Mouse (Mus musculus) kidney, adult 11 months (tissue): ENCODE measurements at regions not wholly inside any gene's neighbourhood (a gene's known extent, or its start where the extent isn't known, plus 50 kb on each side); places are given as distances from the start of the nearest gene placed in this dataset.

Experiments used
- DNase-seq: peaks from one replicate; pipeline ENCODE4 v3.0.0; 2022

DNA sequence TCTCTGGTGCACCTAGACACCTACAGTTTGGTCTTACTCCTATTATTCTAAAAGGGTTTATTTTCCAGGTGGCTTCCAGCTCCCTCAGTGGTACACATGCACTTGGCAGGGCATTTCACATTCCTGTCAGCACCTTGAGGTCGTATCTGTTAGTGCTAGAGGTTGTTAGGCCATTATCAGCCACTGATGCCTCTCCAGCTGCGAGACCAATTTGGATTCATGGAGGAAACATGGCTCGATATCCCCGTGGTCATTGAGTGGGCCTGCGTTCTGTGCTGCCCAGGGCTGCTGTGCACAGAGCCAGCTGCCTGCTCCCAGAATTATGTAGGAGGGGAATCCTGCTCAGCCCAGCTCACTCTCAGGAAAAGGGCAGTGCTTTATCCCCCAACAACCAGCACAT, 60.1 kb upstream of the Irx1 start:
- no peak for DNase-seq

- no peak for DNase-seq
These were observed 80.5 kb upstream of the Irx1 start for GRCm38 (mm10) chr13:72043930-72044470.

GRCm38 (mm10) chr13:72056469-72056868, 92.9 kb upstream of the Irx1 start:
- no peak for DNase-seq

GRCm38 (mm10) chr13:72061659-72062058, 98.1 kb upstream of the Irx1 start:
- DNase-seq, result no peak

DNA sequence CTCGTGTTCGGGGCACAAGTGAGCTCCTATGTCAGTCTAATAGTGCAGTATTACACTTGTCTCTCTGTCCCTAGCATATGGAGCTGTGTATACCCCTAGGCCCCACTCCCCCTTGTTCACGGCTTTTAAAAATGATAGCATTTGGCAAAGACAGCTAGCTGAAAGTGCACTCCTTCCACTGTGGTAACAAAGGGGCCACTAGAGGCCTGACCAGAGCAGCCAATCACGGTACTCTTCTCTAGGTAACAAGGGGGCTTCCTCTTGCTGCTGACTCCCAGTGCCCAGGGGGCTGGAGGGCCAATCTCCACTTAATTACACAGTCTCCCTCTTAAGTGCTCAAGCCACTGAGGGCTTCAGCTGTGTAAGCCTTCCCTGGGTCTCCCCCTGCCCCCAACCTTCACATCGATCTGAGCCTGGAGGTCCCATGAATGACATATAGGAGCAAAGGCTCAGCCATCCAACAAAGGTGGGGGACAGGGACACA, 99.8 kb upstream of the Irx1 start:
- DNase-seq, result no peak

DNA sequence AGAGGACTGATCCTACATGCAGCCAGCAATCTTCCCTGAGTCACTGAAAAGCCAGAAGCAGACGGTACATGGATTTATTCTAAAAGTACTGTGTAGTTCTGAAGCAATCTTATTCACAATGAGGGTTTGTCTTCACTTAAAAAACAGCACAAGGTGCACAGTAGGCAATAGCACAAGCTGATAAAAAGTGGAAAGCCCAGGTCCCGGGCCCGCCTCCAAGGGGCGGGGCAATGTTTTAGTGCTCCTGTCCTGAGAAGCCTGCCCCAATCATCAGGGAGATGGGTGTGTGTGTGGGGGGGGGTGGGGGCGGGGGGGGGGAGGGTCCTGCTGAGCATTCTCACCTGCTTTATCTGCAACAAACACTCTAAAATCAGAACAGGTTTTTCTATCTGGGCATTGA, 133.1 kb upstream of the Irx1 start:
- no peak for DNase-seq

- DNase-seq, result no peak
These were observed 133.7 kb upstream of the Irx1 start for GRCm38 (mm10) chr13:72097268-72097667.

DNA sequence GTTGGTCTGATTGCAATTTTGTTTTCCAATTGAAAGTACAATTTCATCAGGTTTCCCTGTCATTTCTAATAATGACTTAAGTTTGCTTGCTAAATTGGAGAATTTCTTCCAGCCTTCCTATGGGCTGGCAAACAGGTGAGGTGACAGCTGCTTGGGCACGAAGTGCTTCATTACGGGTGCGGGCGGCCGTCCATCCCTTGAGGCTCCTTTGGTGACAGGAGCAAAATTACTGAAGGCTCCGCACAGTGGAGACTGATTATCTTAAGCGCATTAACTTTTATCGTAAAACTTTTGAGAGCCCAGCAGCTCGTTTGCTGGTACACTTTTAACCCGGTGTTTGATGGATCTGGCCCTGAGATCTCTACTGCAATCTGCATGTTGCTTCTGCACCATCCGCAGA, 134.3 kb upstream of the Irx1 start:
- DNase-seq, result no peak

DNA sequence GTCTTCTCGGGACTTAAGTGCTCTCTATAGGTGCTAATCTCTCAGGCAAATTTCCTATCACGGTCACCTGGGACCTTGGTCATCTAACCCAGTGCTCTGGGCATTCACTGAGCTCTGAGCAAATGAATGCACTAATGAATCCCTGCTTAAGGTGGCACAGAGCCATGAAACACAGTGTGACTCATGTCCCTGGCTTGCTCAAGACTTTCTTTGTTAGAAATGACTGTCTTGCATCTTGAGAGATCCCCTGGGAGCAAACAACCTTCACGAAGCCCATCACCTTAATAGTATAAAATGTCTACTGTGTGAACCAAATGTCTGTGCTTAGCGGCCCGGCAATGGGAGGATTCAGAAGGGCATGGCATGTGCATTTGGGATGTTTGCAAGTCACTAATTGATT, 137.2 kb upstream of the Irx1 start:
- DNase-seq, result no peak

DNA sequence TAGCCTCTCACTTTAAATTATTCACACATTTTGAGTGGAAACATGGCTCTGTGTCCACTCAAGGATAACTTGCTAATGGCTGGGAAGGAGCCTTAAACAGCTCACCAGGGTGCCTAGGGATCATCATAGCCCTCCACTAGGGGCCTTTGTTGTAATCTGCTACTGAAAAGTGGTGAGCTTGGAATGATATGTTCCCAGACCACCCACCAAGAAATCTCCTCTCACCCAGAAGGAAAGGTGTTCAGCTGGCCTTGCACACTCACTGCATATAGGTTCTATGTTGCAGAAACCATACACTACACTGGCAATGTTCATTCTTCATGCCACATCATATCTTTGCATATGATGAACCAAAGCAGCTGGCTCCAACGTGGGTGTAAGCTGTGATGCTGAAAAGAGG, 145.1 kb upstream of the Irx1 start:
- no peak for DNase-seq

GRCm38 (mm10) chr13:72113942-72114341, 150.4 kb upstream of the Irx1 start:
- no peak for DNase-seq

GRCm38 (mm10) chr13:72114776-72115663, 151.5 kb upstream of the Irx1 start:
- DNase-seq, result no peak

DNA sequence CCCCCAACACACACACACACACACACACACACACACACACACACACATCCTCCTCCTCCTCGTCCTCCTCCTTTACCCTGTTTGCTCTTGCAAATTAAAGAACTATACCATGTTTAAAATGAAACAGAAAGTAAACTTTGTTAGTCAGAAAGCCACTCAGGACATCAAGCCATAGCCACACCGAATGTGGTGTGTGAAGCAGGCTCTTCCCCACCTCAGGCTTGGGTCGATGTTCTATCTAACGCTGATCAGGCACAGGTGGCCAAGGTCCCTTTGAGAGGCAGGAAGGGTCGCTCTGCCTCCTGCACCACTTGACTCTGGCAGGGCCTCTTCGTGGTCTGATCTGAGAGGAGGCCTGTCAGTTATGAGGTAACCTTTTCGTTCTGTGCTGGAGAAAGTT, 156.9 kb upstream of the Irx1 start:
- no peak for DNase-seq

GRCm38 (mm10) chr13:72120911-72121553, 157.5 kb upstream of the Irx1 start:
- no peak for DNase-seq

GRCm38 (mm10) chr13:72121554-72122229, 158.2 kb upstream of the Irx1 start:
- DNase-seq, result no peak

DNA sequence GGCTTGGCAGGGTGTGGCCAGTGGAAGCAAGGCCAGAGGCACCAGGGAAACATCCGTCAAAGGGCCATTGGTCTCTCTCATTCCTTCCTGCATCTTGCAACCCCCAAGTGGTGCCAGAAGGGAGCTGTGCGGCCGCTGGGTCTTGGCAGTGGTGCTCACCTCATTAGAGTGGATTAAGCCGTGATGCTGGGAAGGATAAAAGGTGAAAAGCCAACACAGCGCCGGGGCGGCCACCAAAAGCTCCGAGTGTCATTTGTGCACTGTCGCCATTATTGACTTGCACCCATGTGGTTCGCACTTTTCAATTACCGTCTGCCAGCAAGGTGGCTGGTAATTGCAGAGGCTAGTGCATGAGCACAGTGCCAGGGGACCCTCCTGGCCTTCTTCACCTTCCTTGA, 158.7 kb upstream of the Irx1 start:
- DNase-seq, result no peak

- no peak for DNase-seq
These were observed 164.8 kb upstream of the Irx1 start for GRCm38 (mm10) chr13:72128306-72128705.

DNA sequence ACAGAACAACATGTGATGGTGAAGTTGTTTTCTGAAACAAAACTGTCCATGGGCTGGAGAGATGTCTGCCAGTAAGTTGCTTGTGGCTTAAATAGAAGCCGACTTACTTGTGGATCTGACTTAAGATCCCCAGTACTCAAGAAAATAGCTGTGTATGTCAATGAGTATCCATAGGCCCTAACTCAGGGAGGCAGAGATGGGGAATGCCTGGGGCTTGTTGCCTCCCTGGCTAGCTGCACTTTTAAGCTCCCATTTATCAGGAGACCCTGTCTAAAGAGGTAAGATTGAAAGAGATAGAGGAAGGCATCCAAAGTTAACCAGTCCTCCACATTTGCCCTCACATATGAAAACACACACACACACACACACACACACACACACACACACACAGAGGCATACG, 167.8 kb upstream of the Irx1 start:
- no peak for DNase-seq

- DNase-seq, result no peak
These were observed 170.7 kb upstream of the Irx1 start for GRCm38 (mm10) chr13:72134101-72134768.

DNA sequence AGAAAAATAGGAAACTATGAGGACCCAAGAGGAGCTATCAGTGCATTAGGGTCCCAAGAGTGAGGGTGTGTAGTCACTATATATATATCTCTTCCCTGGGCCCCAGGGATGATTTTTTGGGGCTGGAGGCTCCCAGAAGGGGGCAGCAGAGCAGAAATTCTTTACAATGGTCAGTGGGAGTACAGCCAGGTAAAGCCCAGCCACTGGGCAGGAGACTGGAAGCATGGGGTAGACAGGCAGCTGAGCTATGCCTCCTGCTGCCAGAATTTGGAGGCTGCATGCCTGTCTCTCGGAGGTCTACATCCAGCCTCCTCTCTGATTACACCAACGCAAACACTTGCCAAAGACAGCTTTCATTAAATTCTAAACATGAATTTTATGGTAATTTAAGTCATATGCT, 202.7 kb upstream of the Irx1 start:
- DNase-seq, result no peak

DNA sequence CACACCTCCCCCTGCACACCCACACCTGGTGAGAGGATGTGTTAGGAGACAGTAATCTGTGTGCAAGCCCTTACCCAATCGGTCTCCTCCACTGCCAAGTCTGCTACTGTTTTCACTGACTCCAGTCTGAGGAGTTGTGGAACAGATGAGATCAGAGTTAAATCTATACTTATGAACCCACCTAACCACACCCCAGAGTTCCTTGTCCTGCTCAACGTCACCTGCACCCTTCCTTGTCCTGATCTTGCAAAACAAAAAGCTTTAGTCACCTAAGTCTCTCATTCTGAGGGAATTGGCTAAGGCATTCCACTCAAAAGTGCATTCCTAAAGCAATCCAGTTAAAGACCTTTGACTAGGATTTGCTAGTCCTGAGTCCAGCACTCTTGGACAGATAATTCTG, 203.9 kb upstream of the Irx1 start:
- no peak for DNase-seq

GRCm38 (mm10) chr13:72183636-72184035, 220.1 kb upstream of the Irx1 start:
- DNase-seq, result no peak
